Mouse (Mus musculus) lung, adult 2 months (tissue): Measurements from ENCODE around the gene P4ha3.

ENCODE experiments used
- CTCF ChIP-seq: fragments of 200-500 bp; IDR thresholded peaks from 2 replicates; pipeline ENCODE4 v1.5.1; 2011; ENCODE audit warnings: mild to moderate bottlenecking, low read length, control low read depth; ENCODE audit not compliant: insufficient read depth
- POLR2A ChIP-seq: fragments of 200-500 bp; IDR thresholded peaks from 2 replicates; pipeline ENCODE4 v1.6.1; 2011; ENCODE audit warnings: low read depth, mild to moderate bottlenecking, control low read depth, low read length, borderline replicate concordance; ENCODE audit errors: extremely low read depth

DNA sequence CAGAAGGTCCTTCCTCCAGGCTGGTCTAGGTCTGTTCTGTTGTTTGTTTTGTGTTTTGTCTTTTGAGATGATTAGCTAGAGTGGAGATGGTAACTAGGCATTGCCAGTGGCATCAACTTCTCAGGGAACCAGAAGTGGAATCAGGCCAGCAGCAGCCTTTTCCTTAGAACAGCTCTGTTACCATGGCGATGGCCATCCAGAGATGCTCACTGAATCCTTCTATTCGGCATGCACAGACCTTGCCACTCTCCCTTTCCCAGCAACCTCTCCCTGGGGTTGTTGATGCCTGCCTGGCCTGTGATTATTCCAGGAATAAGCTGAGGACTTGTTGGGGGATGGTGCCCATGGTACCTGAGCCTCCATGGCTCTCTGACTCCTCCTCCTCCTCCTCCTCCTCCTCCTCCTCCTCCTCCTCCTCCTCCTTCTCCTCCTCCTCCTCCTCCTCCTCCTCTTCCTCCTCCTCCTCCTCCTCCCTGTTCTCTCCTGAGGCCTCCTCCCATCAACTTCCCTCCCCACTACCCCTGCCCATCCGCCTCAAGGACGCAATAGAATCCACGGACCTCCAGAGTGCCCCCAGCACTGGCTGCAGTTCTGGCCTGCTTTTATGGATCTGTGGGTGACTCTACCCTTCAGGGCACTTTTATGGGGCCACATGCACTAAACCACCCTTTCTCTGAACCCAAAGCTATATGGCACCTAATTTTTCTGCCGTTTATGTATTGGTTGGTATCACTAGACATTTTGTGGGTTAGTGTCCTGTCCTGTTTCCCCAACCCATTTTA, 22.7 kb downstream of the P4ha3 start:
- TF ChIP-seq CTCF = no peak
- no peak for TF ChIP-seq POLR2A
